Mouse (Mus musculus): ENCODE results near the gene Gm6803. TPM values are rescaled to one million over a fixed set of nuclear protein-coding genes. Genes with fewer than 3 reads are reported as not detected.

Gene Gm6803
- not detected for polyA plus RNA-seq (2014; fragmentation: Illumina TruSeq; extraction: RNeasy Lipid Tissue Mini Kit (QIAGEN cat#74804); ENCODE audit: low read depth, low replicate concordance)

GRCm38 (mm10) chr12:88018671-88019070, at the start of gene Gm6803:
TSS of gene Gm6803 (minus strand) at chr12:88018771.

GRCm38 (mm10) chr12:88026704-88027103, 8.1 kb upstream of the Gm6803 start, which contains the start of gene Gm2056:
TSS of gene Gm2056 (plus strand) at chr12:88027004.

GRCm38 (mm10) chr12:88011548-88011947, 7.0 kb downstream of the Gm6803 start, which contains the start of gene Gm2075:
TSS of gene Gm2075 (plus strand) at chr12:88011848.

Other genes with a start within 250 kb of the Gm6803 start
- gene Gm21319, start 243.0 kb downstream of the Gm6803 start, polyA plus RNA-seq (2014; fragmentation: Illumina TruSeq; extraction: RNeasy Lipid Tissue Mini Kit (QIAGEN cat#74804); ENCODE audit: low read depth, low replicate concordance), result not detected
- gene Gm21936, start 223.3 kb downstream of the Gm6803 start, polyA plus RNA-seq (2014; fragmentation: Illumina TruSeq; extraction: RNeasy Lipid Tissue Mini Kit (QIAGEN cat#74804); ENCODE audit: low read depth, low replicate concordance), result not detected
- not detected for gene BB287469, start 202.2 kb downstream of the Gm6803 start, polyA plus RNA-seq (2014; fragmentation: Illumina TruSeq; extraction: RNeasy Lipid Tissue Mini Kit (QIAGEN cat#74804); ENCODE audit: low read depth, low replicate concordance)
- gene Gm2001, start 176.4 kb downstream of the Gm6803 start, polyA plus RNA-seq (2014; fragmentation: Illumina TruSeq; extraction: RNeasy Lipid Tissue Mini Kit (QIAGEN cat#74804); ENCODE audit: low read depth, low replicate concordance), result not detected
- not detected for gene Gm2016, start 144.7 kb downstream of the Gm6803 start, polyA plus RNA-seq (2014; fragmentation: Illumina TruSeq; extraction: RNeasy Lipid Tissue Mini Kit (QIAGEN cat#74804); ENCODE audit: low read depth, low replicate concordance)
- not detected for gene Gm2022, start 123.4 kb downstream of the Gm6803 start, polyA plus RNA-seq (2014; fragmentation: Illumina TruSeq; extraction: RNeasy Lipid Tissue Mini Kit (QIAGEN cat#74804); ENCODE audit: low read depth, low replicate concordance)
- gene Gm2035, start 98.9 kb downstream of the Gm6803 start, polyA plus RNA-seq (2014; fragmentation: Illumina TruSeq; extraction: RNeasy Lipid Tissue Mini Kit (QIAGEN cat#74804); ENCODE audit: low read depth, low replicate concordance), result not detected
- gene Gm2042, start 64.7 kb downstream of the Gm6803 start, polyA plus RNA-seq (2014; fragmentation: Illumina TruSeq; extraction: RNeasy Lipid Tissue Mini Kit (QIAGEN cat#74804); ENCODE audit: low read depth, low replicate concordance), result not detected
- not detected for gene Gm2075, start 6.9 kb downstream of the Gm6803 start, polyA plus RNA-seq (2014; fragmentation: Illumina TruSeq; extraction: RNeasy Lipid Tissue Mini Kit (QIAGEN cat#74804); ENCODE audit: low read depth, low replicate concordance)
- gene Gm2056, start 8.2 kb upstream of the Gm6803 start, polyA plus RNA-seq (2014; fragmentation: Illumina TruSeq; extraction: RNeasy Lipid Tissue Mini Kit (QIAGEN cat#74804); ENCODE audit: low read depth, low replicate concordance), result not detected
- not detected for gene Gm16368, start 64.9 kb upstream of the Gm6803 start, polyA plus RNA-seq (2014; fragmentation: Illumina TruSeq; extraction: RNeasy Lipid Tissue Mini Kit (QIAGEN cat#74804); ENCODE audit: low read depth, low replicate concordance)
- gene Gm10436, start 163.3 kb upstream of the Gm6803 start, polyA plus RNA-seq (2014; fragmentation: Illumina TruSeq; extraction: RNeasy Lipid Tissue Mini Kit (QIAGEN cat#74804); ENCODE audit: low read depth, low replicate concordance), result not detected
- not detected for gene Gm8332, start 231.3 kb upstream of the Gm6803 start, polyA plus RNA-seq (2014; fragmentation: Illumina TruSeq; extraction: RNeasy Lipid Tissue Mini Kit (QIAGEN cat#74804); ENCODE audit: low read depth, low replicate concordance)

Data from heart, adult 10 weeks (tissue).